Mouse (Mus musculus) hindbrain, embryonic 15.5 days (tissue): ENCODE data around the gene Grm4. TPM values are rescaled to one million over a fixed set of nuclear protein-coding genes. Genes with fewer than 3 reads are reported as not detected.

Experiments used
- ATAC-seq: fragments of 200-750 bp; cut with Nextera tagmentation; 2 replicates; pipeline ENCODE4 v1.8.0; 2017; ENCODE audit warnings: low read depth, moderate number of reproducible peaks, moderate TSS enrichment; ENCODE audit not compliant: low FRiP score
- H3K27ac ChIP-seq: fragments of 300-500 bp; sonication (generic); replicated peaks from 2 replicates; pipeline ENCODE4 v1.5.1; 2015; ENCODE audit warnings: mild to moderate bottlenecking, inconsistent platforms
- H3K27me3 ChIP-seq: fragments of 300-500 bp; sonication (generic); 2 replicates; pipeline ENCODE4 v1.6.1; 2015; ENCODE audit warnings: control low read depth, inconsistent platforms
- H3K36me3 ChIP-seq: fragments of 300-500 bp; sonication (generic); 2 replicates; pipeline ENCODE4 v1.6.1; 2015; ENCODE audit warnings: control low read depth, inconsistent platforms
- H3K4me1 ChIP-seq: fragments of 300-500 bp; sonication (generic); replicated peaks from 2 replicates; pipeline ENCODE4 v1.6.1; 2015; ENCODE audit warnings: control low read depth, inconsistent platforms
- H3K4me2 ChIP-seq: fragments of 300-500 bp; sonication (generic); 2 replicates; pipeline ENCODE4 v1.6.1; 2015; ENCODE audit warnings: moderate library complexity, mild to moderate bottlenecking, inconsistent platforms
- H3K4me3 ChIP-seq: fragments of 300-500 bp; sonication (generic); 2 replicates; pipeline ENCODE4 v1.5.1; 2015; ENCODE audit warnings: mild to moderate bottlenecking, inconsistent platforms
- H3K9ac ChIP-seq: fragments of 300-500 bp; sonication (generic); 2 replicates; pipeline ENCODE4 v1.6.1; 2015; ENCODE audit warnings: inconsistent platforms
- H3K9me3 ChIP-seq: fragments of 300-500 bp; sonication (generic); 2 replicates; pipeline ENCODE4 v1.6.1; 2016; ENCODE audit warnings: control low read depth, inconsistent platforms
- WGBS: fragments of 180-500 bp; shearing (Covaris S2); methylation state at CpG from one replicate; pipeline ENCODE4 v1.1.7; 2015; 5-methylcytosine and 5-hydroxymethylcytosine counted together
- polyA plus RNA-seq: library from polyadenylated mRNA; unstranded; fragments of >200 nt; fragmentation: Nextera tagmentation; extraction: Ambion mirVana; gene quantifications from 2 replicates; pipeline ENCODE4 v1.2.1, GENCODE M21; 2015

The Grm4 gene
- polyA plus RNA-seq, 1 experiment from 2014 or later, result 8.7 TPM

DNA sequence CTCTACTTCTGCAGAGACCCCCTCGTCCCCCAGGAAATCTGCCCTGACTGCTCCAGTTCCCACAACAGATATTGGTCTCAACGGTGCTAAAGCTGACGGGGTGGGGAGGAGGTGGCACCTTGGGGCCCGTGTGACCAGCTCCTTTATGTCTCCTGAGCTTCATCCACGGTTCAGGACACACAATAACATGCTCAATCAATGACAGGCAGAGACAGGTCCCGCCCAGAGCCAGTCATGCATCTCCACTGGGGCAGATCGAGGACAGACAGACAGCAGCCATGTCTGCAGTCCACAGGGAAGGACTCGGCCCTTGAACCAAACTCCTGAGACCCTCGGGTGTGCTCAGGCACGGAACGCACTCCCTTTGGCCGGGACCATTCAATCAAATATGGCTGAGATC lies 13.2 kb downstream of the Grm4 start:
- H3K36me3 ChIP-seq, result no peaks in the 10 kb centered on the region
- peaks cover 9% of the 10 kb centered on the region; the same call in 1 of the 2 replicates for H3K27me3 ChIP-seq
- peaks cover 64% of the 10 kb centered on the region for H3K4me1 ChIP-seq
- no peak overlapping the region for H3K4me2 ChIP-seq
- no peak for ATAC-seq
- 44% methylated on average over 12 of the region's 12 CpGs for WGBS
- no peak overlapping the region for H3K27ac ChIP-seq
- no peaks in the 10 kb centered on the region for H3K9me3 ChIP-seq
- no peak overlapping the region for H3K9ac ChIP-seq
- H3K4me3 ChIP-seq, result no peak overlapping the region

GRCm38 (mm10) chr17:27507591-27507945 lies 13.6 kb downstream of the Grm4 start:
- Histone ChIP-seq H3K9ac (no peak overlapping the region), H3K4me2 (no peak overlapping the region), H3K36me3 (no peaks in the 10 kb centered on the region), H3K4me1 (peaks cover 65% of the 10 kb centered on the region), H3K4me3 (no peak overlapping the region), H3K27me3 (peaks cover 9% of the 10 kb centered on the region; the same call in 1 of the 2 replicates), H3K27ac (no peak overlapping the region), H3K9me3 (no peaks in the 10 kb centered on the region)
- ATAC-seq, result no peak
- WGBS, result 88% methylated on average over 7 of the region's 7 CpGs

GRCm38 (mm10) chr17:27506871-27507590 lies 14.2 kb downstream of the Grm4 start:
- Histone ChIP-seq H3K9me3 (no peaks in the 10 kb centered on the region), H3K4me3 (no peak overlapping the region), H3K36me3 (no peaks in the 10 kb centered on the region), H3K9ac (no peak overlapping the region), H3K27me3 (peaks cover 9% of the 10 kb centered on the region; the same call in 1 of the 2 replicates), H3K4me2 (no peak overlapping the region), H3K4me1 (peaks cover 64% of the 10 kb centered on the region), H3K27ac (no peak overlapping the region)
- no peak for ATAC-seq
- 81% methylated on average over 7 of the region's 7 CpGs for WGBS

DNA sequence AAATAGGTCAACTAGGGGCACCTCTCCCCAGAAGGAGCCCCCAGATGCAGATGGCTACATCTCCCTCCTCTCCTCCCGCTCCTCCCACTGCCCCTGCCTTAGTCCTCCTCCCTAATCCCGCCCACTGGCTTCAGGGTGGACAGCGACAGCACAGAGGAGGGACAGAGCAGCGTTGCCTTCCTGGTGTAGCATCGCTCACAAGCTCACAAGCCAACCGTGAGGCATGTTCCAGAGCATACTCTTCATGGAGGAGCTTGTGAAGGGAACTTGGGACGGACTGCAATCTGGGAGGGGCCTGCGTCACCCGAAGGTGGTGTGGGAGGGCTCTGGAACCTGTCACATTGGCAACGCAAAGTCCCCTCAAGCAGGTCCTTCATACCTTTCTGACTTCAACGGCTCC lies 14.8 kb downstream of the Grm4 start:
- peaks cover 8% of the 10 kb centered on the region; the same call in 1 of the 2 replicates for H3K27me3 ChIP-seq
- H3K36me3 ChIP-seq, result no peaks in the 10 kb centered on the region
- peaks cover 64% of the 10 kb centered on the region for H3K4me1 ChIP-seq
- 54% methylated on average over 11 of the region's 11 CpGs for WGBS
- H3K4me2 ChIP-seq, result no peak overlapping the region
- no peak overlapping the region for H3K27ac ChIP-seq
- H3K4me3 ChIP-seq, result no peak overlapping the region
- ATAC-seq, result no peak
- H3K9ac ChIP-seq, result no peak overlapping the region
- no peaks in the 10 kb centered on the region for H3K9me3 ChIP-seq

DNA sequence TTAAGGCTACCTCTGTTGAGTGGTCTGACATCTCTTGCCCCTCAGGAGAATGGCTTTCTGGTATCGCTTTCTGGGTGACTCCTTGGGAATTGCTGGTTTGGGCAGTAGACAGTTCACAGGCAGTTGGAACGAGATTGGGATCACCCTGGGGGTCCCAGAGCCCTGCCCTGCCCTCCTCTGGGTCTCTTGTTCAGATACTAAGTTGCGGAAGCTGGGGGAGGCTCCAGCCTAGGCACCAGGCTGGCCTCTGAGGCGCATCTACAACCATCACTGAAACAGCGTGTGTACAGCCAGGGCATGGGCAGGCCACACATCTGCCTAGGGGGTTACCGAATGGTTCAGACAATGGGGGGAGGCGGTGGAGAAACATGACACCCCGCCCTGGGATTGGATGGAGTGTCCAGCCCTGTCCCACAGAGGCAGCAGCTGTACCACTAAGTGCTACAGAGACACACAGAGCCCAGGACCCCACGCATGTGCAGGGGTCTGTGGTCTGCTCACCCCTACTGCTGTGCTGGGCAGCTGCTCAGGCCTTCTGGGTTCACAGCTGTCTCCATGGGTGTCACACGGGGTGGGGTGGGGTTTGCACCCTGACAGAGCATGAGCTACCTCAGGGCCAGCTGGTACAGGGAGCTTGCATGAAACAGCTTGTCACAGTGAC lies 15.9 kb downstream of the Grm4 start:
- no peak overlapping the region for H3K9ac ChIP-seq
- H3K27ac ChIP-seq, result no peak overlapping the region
- no peak for ATAC-seq

GRCm38 (mm10) chr17:27503869-27504268 lies 17.3 kb downstream of the Grm4 start:
- Histone ChIP-seq H3K4me1 (peaks cover 58% of the 10 kb centered on the region), H3K9me3 (no peaks in the 10 kb centered on the region), H3K36me3 (no peaks in the 10 kb centered on the region), H3K9ac (no peak overlapping the region), H3K4me3 (no peak overlapping the region), H3K27ac (no peak overlapping the region), H3K4me2 (no peak overlapping the region), H3K27me3 (0 out of 2 replicates have a peak, but pooled peaks cover 2% of the 10 kb centered on the region)
- 62% methylated on average over 7 of the region's 7 CpGs for WGBS
- no peak for ATAC-seq

More for the DNA sequence above, 15.9 kb downstream of the Grm4 start:
- Histone ChIP-seq H3K27me3 (0 out of 2 replicates have a peak, but pooled peaks cover 2% of the 10 kb centered on the region), H3K4me3 (no peak overlapping the region), H3K9me3 (no peaks in the 10 kb centered on the region), H3K36me3 (no peaks in the 10 kb centered on the region), H3K4me1 (peaks cover 64% of the 10 kb centered on the region), H3K4me2 (no peak overlapping the region)
- WGBS, result 24% methylated on average over 10 of the region's 10 CpGs

- no peaks in the 10 kb centered on the region for H3K36me3 ChIP-seq
- H3K9me3 ChIP-seq, result no peaks in the 10 kb centered on the region
- peaks cover 58% of the 10 kb centered on the region for H3K4me1 ChIP-seq
- no peak overlapping the region; the same call in 1 of the 2 replicates for H3K27ac ChIP-seq
- H3K27me3 ChIP-seq, result 0 out of 2 replicates have a peak, but pooled peaks cover 2% of the 10 kb centered on the region
- H3K4me3 ChIP-seq, result no peak overlapping the region
- no peak for ATAC-seq
- no peak overlapping the region for H3K9ac ChIP-seq
- H3K4me2 ChIP-seq, result no peak overlapping the region
- 61% methylated on average over 31 of the region's 31 CpGs for WGBS
Observed at GRCm38 (mm10) chr17:27502736-27503445, 18.3 kb downstream of the Grm4 start.

DNA sequence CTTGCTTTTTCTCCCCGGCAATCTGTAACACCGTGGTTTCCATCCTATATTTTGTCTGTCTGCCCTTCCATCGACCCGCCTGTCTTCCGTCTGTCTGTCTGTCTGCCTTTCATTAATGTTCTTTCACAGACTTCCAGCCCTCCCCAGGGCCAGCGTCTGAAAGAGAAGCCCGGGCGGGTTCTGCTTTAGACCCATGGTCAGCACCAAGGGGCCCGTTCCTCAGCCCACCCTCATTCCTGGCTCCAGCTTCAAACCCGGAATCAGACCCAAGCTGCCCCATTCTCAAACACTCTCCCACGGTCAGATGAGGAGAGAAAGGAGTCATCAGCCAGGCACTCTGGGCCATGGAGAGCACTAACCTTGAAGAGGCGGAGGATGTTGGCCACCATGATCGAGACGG lies 18.9 kb downstream of the Grm4 start:
- H3K9ac ChIP-seq, result no peak overlapping the region
- no peak for ATAC-seq
- H3K27ac ChIP-seq, result peak overlapping the region; percentile 62; the same call in 1 of the 2 replicates
- H3K9me3 ChIP-seq, result no peaks in the 10 kb centered on the region
- H3K4me1 ChIP-seq, result peaks cover 58% of the 10 kb centered on the region
- H3K4me3 ChIP-seq, result no peak overlapping the region
- no peaks in the 10 kb centered on the region for H3K36me3 ChIP-seq
- WGBS, result 21% methylated on average over 14 of the region's 14 CpGs
- no peaks in the 10 kb centered on the region for H3K27me3 ChIP-seq
- H3K4me2 ChIP-seq, result peak overlapping the region; percentile 37

- H3K27ac ChIP-seq, result peak overlapping the region; percentile 62
- 6% methylated on average over 17 of the region's 18 CpGs for WGBS
- no peaks in the 10 kb centered on the region for H3K27me3 ChIP-seq
- ATAC-seq, result peak; percentile 27; the same call in 1 of the 2 replicates
- peak overlapping the region; percentile 37 for H3K4me2 ChIP-seq
- no peaks in the 10 kb centered on the region for H3K9me3 ChIP-seq
- no peaks in the 10 kb centered on the region for H3K36me3 ChIP-seq
- no peak overlapping the region for H3K9ac ChIP-seq
- peaks cover 58% of the 10 kb centered on the region for H3K4me1 ChIP-seq
- no peak overlapping the region for H3K4me3 ChIP-seq
Observed at GRCm38 (mm10) chr17:27501331-27502251, 19.6 kb downstream of the Grm4 start.

GRCm38 (mm10) chr17:27500811-27501210 lies 20.4 kb downstream of the Grm4 start:
- peak overlapping the region; percentile 62; the same call in 1 of the 2 replicates for H3K27ac ChIP-seq
- H3K9me3 ChIP-seq, result no peaks in the 10 kb centered on the region
- H3K4me3 ChIP-seq, result no peak overlapping the region
- H3K36me3 ChIP-seq, result no peaks in the 10 kb centered on the region
- no peak overlapping the region; the same call in 1 of the 2 replicates for H3K4me2 ChIP-seq
- H3K4me1 ChIP-seq, result peaks cover 53% of the 10 kb centered on the region
- WGBS, result 37% methylated on average over 4 of the region's 4 CpGs
- H3K27me3 ChIP-seq, result no peaks in the 10 kb centered on the region
- H3K9ac ChIP-seq, result no peak overlapping the region
- ATAC-seq, result no peak

DNA sequence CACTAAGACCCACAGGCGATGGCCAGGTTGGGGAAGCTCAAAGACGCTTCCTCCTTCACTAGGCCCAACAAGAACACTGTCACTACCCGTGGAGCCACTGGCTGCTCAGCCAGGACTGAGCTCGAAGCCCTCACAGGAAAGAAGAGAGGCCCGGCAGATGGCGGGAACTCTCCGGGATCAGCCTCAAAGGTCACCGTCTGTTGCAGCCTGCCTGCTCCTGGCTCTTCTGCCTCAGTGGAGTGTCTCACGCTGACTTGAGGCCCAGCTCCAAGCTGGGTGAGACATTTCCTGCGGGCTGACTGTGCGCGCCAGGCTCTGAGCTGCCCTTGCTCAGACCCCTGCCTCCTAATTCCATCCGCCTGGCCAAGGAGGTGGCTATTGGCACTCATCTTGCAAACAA lies 22.1 kb downstream of the Grm4 start:
- H3K4me2 ChIP-seq, result no peak overlapping the region
- no peak overlapping the region for H3K27ac ChIP-seq
- no peak overlapping the region for H3K4me3 ChIP-seq
- no peaks in the 10 kb centered on the region for H3K36me3 ChIP-seq
- no peak for ATAC-seq
- no peaks in the 10 kb centered on the region for H3K27me3 ChIP-seq
- 73% methylated on average over 13 of the region's 13 CpGs for WGBS
- peaks cover 41% of the 10 kb centered on the region for H3K4me1 ChIP-seq
- no peak overlapping the region for H3K9ac ChIP-seq
- H3K9me3 ChIP-seq, result no peaks in the 10 kb centered on the region
